Mouse (Mus musculus): ENCODE measurements at regions not wholly inside any gene's neighbourhood (a gene's known extent, or its start where the extent isn't known, plus 50 kb on each side); places are given as distances from the start of the nearest gene placed in this dataset.

DNA sequence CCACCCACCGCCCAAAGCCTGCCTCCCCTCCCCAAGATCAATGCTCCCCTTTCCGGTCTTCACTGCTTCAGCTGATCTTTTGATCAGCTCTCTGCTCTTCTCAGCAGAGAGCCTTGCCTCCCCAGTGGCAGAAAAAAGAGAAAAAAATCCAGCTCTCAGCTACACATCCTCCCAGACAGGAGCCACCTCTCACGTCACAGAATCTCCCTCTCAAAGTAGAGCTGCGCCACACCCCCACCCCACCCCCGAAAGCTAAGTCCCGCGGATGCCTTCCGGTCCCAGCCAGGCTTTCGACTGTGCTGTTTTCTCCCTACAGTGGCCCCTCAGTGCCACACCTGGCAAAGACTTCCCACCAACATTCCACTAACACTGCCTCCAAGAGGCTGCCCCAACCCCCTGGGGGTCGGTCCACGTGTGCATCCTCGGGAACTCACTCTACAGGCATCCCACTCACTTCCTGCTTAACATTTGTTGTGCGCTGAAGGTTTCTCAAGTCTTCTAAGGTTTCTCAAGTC, 99.4 kb downstream of the Il20rb start:
- WGBS = 23% methylated on average over 13 of the region's 13 CpGs
- Histone ChIP-seq H3K27ac (ENCODE audit: low read length) (no peak overlapping the region), H3K4me3 (replicated peaks; ENCODE audit: low read length) (no peak overlapping the region), H3K4me2 (ENCODE audit: low read depth, low read length) (no peak overlapping the region), H3K9ac (ENCODE audit: low read length) (no peak overlapping the region), H3K4me1 (ENCODE audit: control insufficient read depth, insufficient read depth, low read length) (no peaks in the 10 kb centered on the region), H3K27me3 (ENCODE audit: control insufficient read depth, insufficient read depth, low read length) (no peaks in the 10 kb centered on the region), H3K36me3 (ENCODE audit: control insufficient read depth, insufficient read depth, low read length) (no peaks in the 10 kb centered on the region), H3K9me3 (replicated peaks; ENCODE audit: control insufficient read depth, low read length) (no peaks in the 10 kb centered on the region)
- no peak for ATAC-seq (ENCODE audit: insufficient read depth, low FRiP score)

- H3K36me3 ChIP-seq (ENCODE audit: control insufficient read depth, insufficient read depth, low read length) = no peaks in the 10 kb centered on the region
- WGBS = 53% methylated on average over 5 of the region's 5 CpGs
- no peak overlapping the region for H3K4me3 ChIP-seq (replicated peaks; ENCODE audit: low read length)
- H3K4me1 ChIP-seq (ENCODE audit: control insufficient read depth, insufficient read depth, low read length) = no peaks in the 10 kb centered on the region
- no peak overlapping the region for H3K27ac ChIP-seq (ENCODE audit: low read length)
- no peaks in the 10 kb centered on the region for H3K27me3 ChIP-seq (ENCODE audit: control insufficient read depth, insufficient read depth, low read length)
- no peak overlapping the region for H3K4me2 ChIP-seq (ENCODE audit: low read depth, low read length)
- no peak for ATAC-seq (ENCODE audit: insufficient read depth, low FRiP score)
- H3K9me3 ChIP-seq (replicated peaks; ENCODE audit: control insufficient read depth, low read length) = no peaks in the 10 kb centered on the region
- no peak overlapping the region for H3K9ac ChIP-seq (ENCODE audit: low read length)
Measured at GRCm38 (mm10) chr9:100382492-100382891, 104.1 kb downstream of the Il20rb start.

DNA sequence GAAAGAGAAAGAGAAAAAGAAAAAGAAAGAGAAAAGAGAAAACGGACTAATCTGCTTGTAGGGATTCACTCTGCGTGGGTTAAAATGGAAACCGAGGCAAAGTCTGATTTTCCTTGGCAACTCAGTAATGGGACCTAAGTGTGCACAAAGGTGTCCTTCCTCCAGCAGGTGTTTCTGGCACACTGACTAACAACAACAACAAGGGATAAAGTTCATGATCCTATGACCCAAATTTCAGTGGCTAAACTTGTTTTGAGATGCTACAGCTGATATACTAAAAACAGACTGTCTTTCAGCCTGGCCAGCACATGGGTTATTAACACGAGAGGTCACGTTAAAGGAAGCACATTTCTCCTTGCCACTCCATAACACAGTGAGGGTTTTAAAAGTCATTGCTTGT, 116.7 kb downstream of the Il20rb start:
- Histone ChIP-seq H3K4me3 (replicated peaks; ENCODE audit: low read length) (no peak overlapping the region), H3K27ac (ENCODE audit: low read length) (no peak overlapping the region), H3K9ac (ENCODE audit: low read length) (no peak overlapping the region), H3K9me3 (replicated peaks; ENCODE audit: control insufficient read depth, low read length) (no peaks in the 10 kb centered on the region), H3K27me3 (ENCODE audit: control insufficient read depth, insufficient read depth, low read length) (no peaks in the 10 kb centered on the region), H3K36me3 (ENCODE audit: control insufficient read depth, insufficient read depth, low read length) (no peaks in the 10 kb centered on the region), H3K4me1 (ENCODE audit: control insufficient read depth, insufficient read depth, low read length) (no peaks in the 10 kb centered on the region), H3K4me2 (ENCODE audit: low read depth, low read length) (no peak overlapping the region)
- no peak for ATAC-seq (ENCODE audit: insufficient read depth, low FRiP score)
- 81% methylated on average over 5 of the region's 5 CpGs for WGBS

GRCm38 (mm10) chr9:100366816-100367215, 119.8 kb downstream of the Il20rb start:
- Histone ChIP-seq H3K4me2 (ENCODE audit: low read depth, low read length) (no peak overlapping the region), H3K27ac (ENCODE audit: low read length) (no peak overlapping the region), H3K9me3 (replicated peaks; ENCODE audit: control insufficient read depth, low read length) (no peaks in the 10 kb centered on the region), H3K4me3 (replicated peaks; ENCODE audit: low read length) (no peak overlapping the region), H3K9ac (ENCODE audit: low read length) (no peak overlapping the region), H3K36me3 (ENCODE audit: control insufficient read depth, insufficient read depth, low read length) (no peaks in the 10 kb centered on the region), H3K27me3 (ENCODE audit: control insufficient read depth, insufficient read depth, low read length) (no peaks in the 10 kb centered on the region), H3K4me1 (ENCODE audit: control insufficient read depth, insufficient read depth, low read length) (no peaks in the 10 kb centered on the region)
- no peak for ATAC-seq (ENCODE audit: insufficient read depth, low FRiP score)
- WGBS = 65% methylated on average over 6 of the region's 6 CpGs

DNA sequence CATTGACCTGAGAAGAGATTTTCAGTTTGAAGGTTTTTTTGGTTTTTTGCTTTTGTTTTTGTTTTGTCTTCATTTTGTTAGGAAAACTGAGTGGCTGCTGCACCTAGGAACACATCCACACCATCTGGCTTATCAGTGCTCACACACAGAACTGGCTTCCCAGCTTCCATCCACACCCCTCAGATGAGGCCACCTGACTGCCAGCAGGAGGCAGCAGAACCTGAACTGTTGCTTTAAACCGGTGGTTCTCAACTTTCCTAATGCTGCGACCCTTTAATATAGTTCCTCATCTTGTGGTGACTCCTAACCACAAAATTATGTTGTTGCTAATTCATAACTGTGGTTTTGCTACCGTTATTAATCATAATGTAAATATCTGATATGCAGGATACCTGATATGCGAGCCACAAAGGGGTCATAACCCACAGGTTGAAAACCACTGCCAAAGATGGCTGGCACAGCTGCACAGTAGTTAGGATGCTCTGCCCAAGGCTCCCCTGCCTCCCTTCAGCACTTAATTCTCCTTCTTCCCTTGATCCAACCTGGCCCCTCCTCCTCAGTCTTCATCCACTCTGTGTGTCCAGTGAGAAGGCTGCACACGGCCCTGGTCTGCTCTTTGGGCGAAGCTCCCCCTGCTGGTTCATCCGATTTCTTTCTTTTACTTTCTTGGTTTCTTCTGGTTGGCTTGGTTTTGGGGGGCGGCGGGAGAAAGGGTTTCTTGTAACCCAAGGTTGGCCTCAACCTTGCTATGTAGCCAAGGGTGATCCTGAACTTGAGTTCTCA, 126.5 kb downstream of the Il20rb start:
- no peak overlapping the region for H3K4me3 ChIP-seq (replicated peaks; ENCODE audit: low read length)
- H3K4me2 ChIP-seq (ENCODE audit: low read depth, low read length) = no peak overlapping the region
- no peak overlapping the region for H3K27ac ChIP-seq (ENCODE audit: low read length)
- H3K4me1 ChIP-seq (ENCODE audit: control insufficient read depth, insufficient read depth, low read length) = no peaks in the 10 kb centered on the region
- ATAC-seq (ENCODE audit: insufficient read depth, low FRiP score) = no peak
- H3K9me3 ChIP-seq (replicated peaks; ENCODE audit: control insufficient read depth, low read length) = no peaks in the 10 kb centered on the region
- 66% methylated on average over 9 of the region's 9 CpGs for WGBS
- H3K9ac ChIP-seq (ENCODE audit: low read length) = no peak overlapping the region
- no peaks in the 10 kb centered on the region for H3K36me3 ChIP-seq (ENCODE audit: control insufficient read depth, insufficient read depth, low read length)
- H3K27me3 ChIP-seq (ENCODE audit: control insufficient read depth, insufficient read depth, low read length) = no peaks in the 10 kb centered on the region

DNA sequence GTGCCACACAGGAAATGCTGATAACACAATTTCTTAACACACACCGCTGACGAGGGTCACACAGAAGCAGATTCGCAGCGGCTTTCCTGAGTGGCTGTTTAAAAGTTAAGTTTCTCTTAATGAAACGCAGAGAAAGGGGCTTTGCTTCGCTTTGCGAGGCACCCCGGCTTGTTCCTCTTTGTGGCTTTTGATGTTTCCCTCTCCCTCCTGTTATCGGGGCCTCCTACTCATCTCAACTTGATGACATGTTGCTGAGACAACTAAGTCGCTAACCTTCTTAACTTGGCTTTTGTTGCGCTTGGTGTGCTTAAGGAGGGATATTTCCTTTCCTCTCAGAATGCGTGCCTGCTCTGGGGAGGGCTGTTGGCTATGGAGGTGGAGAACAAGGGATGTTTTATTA, 129.0 kb downstream of the Il20rb start:
- 61% methylated on average over 12 of the region's 12 CpGs for WGBS
- Histone ChIP-seq H3K9me3 (replicated peaks; ENCODE audit: control insufficient read depth, low read length) (no peaks in the 10 kb centered on the region), H3K4me1 (ENCODE audit: control insufficient read depth, insufficient read depth, low read length) (no peaks in the 10 kb centered on the region), H3K36me3 (ENCODE audit: control insufficient read depth, insufficient read depth, low read length) (no peaks in the 10 kb centered on the region), H3K9ac (ENCODE audit: low read length) (no peak overlapping the region), H3K4me3 (replicated peaks; ENCODE audit: low read length) (no peak overlapping the region), H3K27me3 (ENCODE audit: control insufficient read depth, insufficient read depth, low read length) (no peaks in the 10 kb centered on the region), H3K27ac (ENCODE audit: low read length) (no peak overlapping the region), H3K4me2 (ENCODE audit: low read depth, low read length) (no peak overlapping the region)
- no peak for ATAC-seq (ENCODE audit: insufficient read depth, low FRiP score)

GRCm38 (mm10) chr9:100340796-100341195, 145.8 kb downstream of the Il20rb start:
- Histone ChIP-seq H3K27ac (ENCODE audit: low read length) (no peak overlapping the region), H3K27me3 (ENCODE audit: control insufficient read depth, insufficient read depth, low read length) (no peaks in the 10 kb centered on the region), H3K4me3 (replicated peaks; ENCODE audit: low read length) (no peak overlapping the region), H3K4me1 (ENCODE audit: control insufficient read depth, insufficient read depth, low read length) (no peaks in the 10 kb centered on the region), H3K9ac (ENCODE audit: low read length) (no peak overlapping the region), H3K4me2 (ENCODE audit: low read depth, low read length) (no peak overlapping the region), H3K9me3 (replicated peaks; ENCODE audit: control insufficient read depth, low read length) (no peaks in the 10 kb centered on the region), H3K36me3 (ENCODE audit: control insufficient read depth, insufficient read depth, low read length) (no peaks in the 10 kb centered on the region)
- no peak for ATAC-seq (ENCODE audit: insufficient read depth, low FRiP score)
- WGBS = 74% methylated on average over 8 of the region's 8 CpGs

- H3K4me1 ChIP-seq (ENCODE audit: control insufficient read depth, insufficient read depth, low read length) = no peaks in the 10 kb centered on the region
- no peak overlapping the region for H3K27ac ChIP-seq (ENCODE audit: low read length)
- H3K4me3 ChIP-seq (replicated peaks; ENCODE audit: low read length) = no peak overlapping the region
- 58% methylated on average over 5 of the region's 5 CpGs for WGBS
- 0 out of 2 replicates have a peak, but pooled peaks cover 3% of the 10 kb centered on the region for H3K9me3 ChIP-seq (replicated peaks; ENCODE audit: control insufficient read depth, low read length)
- H3K36me3 ChIP-seq (ENCODE audit: control insufficient read depth, insufficient read depth, low read length) = no peaks in the 10 kb centered on the region
- H3K4me2 ChIP-seq (ENCODE audit: low read depth, low read length) = no peak overlapping the region
- H3K27me3 ChIP-seq (ENCODE audit: control insufficient read depth, insufficient read depth, low read length) = no peaks in the 10 kb centered on the region
- no peak overlapping the region for H3K9ac ChIP-seq (ENCODE audit: low read length)
- ATAC-seq (ENCODE audit: insufficient read depth, low FRiP score) = no peak
Measured at GRCm38 (mm10) chr9:100307765-100308164, 178.8 kb downstream of the Il20rb start.

DNA sequence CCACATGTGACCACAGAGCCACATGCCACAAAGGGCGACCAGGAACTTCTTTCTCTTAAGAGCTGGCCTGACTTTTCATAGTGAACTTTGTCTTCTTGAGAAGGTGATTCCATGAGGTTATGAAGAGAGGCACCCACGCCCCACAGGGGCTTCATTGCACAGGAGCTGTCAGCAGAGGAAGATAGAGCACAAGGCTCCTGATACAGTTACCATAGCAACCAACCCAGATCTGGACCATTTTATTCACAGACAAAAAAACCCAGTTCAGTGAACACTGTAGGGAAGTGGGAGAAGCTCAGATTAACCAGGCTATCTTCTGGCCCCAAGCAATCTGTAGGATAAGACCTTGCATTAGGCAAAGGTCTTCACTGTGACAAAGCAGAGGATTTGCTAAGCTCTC, 179.2 kb downstream of the Il20rb start:
- ATAC-seq (ENCODE audit: insufficient read depth, low FRiP score) = no peak
- Histone ChIP-seq H3K27ac (ENCODE audit: low read length) (no peak overlapping the region), H3K4me1 (ENCODE audit: control insufficient read depth, insufficient read depth, low read length) (no peaks in the 10 kb centered on the region), H3K27me3 (ENCODE audit: control insufficient read depth, insufficient read depth, low read length) (no peaks in the 10 kb centered on the region), H3K9ac (ENCODE audit: low read length) (no peak overlapping the region), H3K4me2 (ENCODE audit: low read depth, low read length) (no peak overlapping the region), H3K4me3 (replicated peaks; ENCODE audit: low read length) (no peak overlapping the region), H3K36me3 (ENCODE audit: control insufficient read depth, insufficient read depth, low read length) (no peaks in the 10 kb centered on the region), H3K9me3 (replicated peaks; ENCODE audit: control insufficient read depth, low read length) (0 out of 2 replicates have a peak, but pooled peaks cover 3% of the 10 kb centered on the region)
- 55% methylated on average over 2 of the region's 2 CpGs for WGBS

Data from stomach, embryonic 16.5 days (tissue).